Mouse (Mus musculus) hindlimb bud, embryonic 11.5 days (tissue): ENCODE data around the gene Cyld.
"Not testable (repeated sequence)": the region's sequence is repeated elsewhere in the genome, so short reads cannot be mapped to it uniquely, and the experiment has no call there.

Experiments used
- DNase-seq: peaks from one replicate; pipeline ENCODE4 v3.0.0-alpha.2; 2012; ENCODE audit warnings: low read depth, low spot score; ENCODE audit errors: extremely low spot score

The Cyld gene

GRCm38 (mm10) chr8:88788335-88788734 is 91.5 kb downstream of the Cyld start:
- not testable (repeated sequence) for DNase-seq

GRCm38 (mm10) chr8:88792691-88793323 is 96.0 kb downstream of the Cyld start:
- DNase-seq: no peak

DNA sequence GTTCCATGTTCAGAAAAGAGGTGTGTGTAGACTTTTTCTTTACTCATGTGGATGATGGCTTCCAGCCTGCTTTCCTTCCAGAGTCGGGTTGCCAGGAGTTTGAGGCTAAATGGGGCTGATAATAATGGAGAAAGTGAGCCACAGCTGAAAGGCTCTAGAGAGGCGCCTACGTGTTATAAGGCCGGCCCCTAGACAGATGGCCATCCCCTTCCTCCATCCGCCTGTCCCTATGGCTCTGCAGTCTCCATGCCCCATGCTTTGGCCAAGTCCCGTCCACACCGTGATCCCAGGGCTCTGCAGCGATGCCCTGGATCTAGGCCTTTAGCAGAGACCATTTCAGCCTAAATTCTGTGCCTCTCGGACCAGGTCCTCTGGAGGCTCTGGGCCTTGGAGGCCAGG is 96.5 kb downstream of the Cyld start:
- no peak for DNase-seq

GRCm38 (mm10) chr8:88793746-88794614 is 97.2 kb downstream of the Cyld start:
- no peak for DNase-seq

- DNase-seq: no peak
Measured at GRCm38 (mm10) chr8:88794615-88794907, 97.7 kb downstream of the Cyld start.

DNA sequence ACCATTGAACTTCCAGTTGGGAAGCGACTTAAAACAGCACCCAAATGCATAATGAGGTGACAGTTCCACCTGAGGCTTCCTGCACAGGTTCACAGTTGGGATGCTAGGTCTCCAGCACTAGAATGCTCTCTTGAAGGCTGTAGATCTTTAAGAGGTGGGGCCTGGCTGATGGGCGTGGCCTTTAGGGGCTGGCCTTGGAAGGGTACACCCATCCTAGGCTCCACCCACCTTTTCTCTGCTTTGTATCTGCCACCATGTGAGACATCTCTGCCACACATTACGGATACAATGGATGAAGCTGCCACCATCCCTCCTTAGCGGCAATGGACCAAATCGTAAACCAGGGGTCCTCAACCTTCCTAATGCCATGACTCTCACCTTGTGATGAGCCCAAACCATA is 99.1 kb downstream of the Cyld start:
- DNase-seq: no peak

DNA sequence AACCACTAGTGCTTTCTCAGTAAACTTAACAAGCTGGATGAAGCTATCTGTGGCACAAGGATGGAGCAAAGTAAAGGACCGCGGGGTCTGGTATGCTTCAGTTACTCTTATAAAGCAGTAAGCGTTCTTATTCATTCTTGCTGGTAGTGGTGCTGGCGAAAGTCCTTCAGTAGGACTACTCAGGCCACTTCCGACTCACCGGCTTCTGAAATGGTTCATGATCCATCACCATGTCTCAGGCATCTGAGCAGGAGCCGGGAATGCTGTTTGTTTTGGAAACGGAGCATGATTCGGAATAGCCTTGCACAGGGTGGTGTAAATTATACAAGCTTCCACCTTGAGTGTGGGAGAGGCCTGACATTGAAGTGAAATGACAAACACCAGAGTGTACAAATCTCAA is 99.8 kb downstream of the Cyld start:
- DNase-seq: no peak
